Mouse (Mus musculus): ENCODE results near the gene Myoz1.

DNA sequence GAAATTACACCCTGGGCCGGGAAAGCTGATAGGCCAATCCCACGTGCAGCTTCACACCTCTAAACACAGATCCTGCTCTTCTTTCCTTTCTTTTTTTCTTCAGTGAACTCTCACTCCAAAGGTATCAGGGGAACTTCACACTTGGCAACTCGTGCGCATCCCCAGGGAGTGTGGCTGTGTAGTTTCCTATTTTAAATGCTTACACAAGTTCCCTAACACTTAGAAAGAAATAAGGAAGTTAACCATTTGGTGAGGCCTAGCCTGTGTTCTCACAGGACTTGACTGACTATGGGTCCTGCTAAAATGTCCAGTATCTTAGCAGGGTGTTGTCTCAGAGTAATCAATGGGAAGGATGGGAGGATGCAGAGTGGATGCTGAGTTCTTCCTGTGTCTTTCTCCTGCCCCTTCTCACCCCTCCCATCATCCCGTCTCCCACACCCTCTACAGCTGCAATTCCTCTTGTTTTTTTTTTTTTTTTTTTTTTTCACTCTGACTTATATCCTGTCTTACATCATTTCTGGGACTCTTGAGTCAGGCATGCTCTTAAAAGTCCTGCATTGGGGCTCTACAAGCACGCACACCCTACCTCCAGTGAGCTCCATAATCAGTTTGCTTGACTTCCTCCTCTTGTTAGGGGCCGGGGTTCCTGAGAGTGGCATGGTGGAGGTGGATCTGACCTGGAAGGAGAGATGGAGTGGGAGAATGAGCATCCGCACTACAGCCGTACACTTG is 1.5 kb downstream of the Myoz1 start:
- TF ChIP-seq POLR2A (IDR thresholded peaks at IDR 0.05; ENCODE audit: extremely low read depth, insufficient read depth, low read length): no peak
- no peak for TF ChIP-seq CTCF (IDR thresholded peaks at IDR 0.05; ENCODE audit: low read depth, low read length)
